In genomic region chr2:25168665-25168978, GRCm38 (mm10) we compare ENCODE assay signal across 10 mouse cellular contexts. TPM values are rescaled to one million over a fixed set of nuclear protein-coding genes. Genes with fewer than 3 reads are reported as not detected.
DNase-seq lines count a peak whose midpoint lies in the region; ATAC-seq and TF ChIP-seq lines count a peak whose summit lies in the region.
"Had no signal": no experiment of that assay in that cellular context is flagged by ENCODE, and none has a peak within 500 bp of the region (broad histone marks: within the 10 kb centered on the region; RNA-seq: fewer than 3 reads in every experiment).

No protein-coding gene starts in this region.

- peaks cover 25% of the 10 kb centered on the region for H3K4me1 ChIP-seq in kidney, postnatal 0 days (replicated peaks; ENCODE audit: insufficient read depth, low read length)
- H3K4me1 ChIP-seq in kidney, adult 2 months (ENCODE audit: control insufficient read depth, insufficient read depth, low read length) = peaks cover 8% of the 10 kb centered on the region; the same call in 1 of the 2 replicates
- H3K4me1 ChIP-seq in forebrain, embryonic 10.5 days = peaks cover 96% of the 10 kb centered on the region
- H3K4me1 ChIP-seq in limb, embryonic 10.5 days = peaks cover 46% of the 10 kb centered on the region

- peak overlapping the region; percentile 47 for H3K4me3 ChIP-seq in kidney, postnatal 0 days (replicated peaks; ENCODE audit: low read depth, low read length)
- no peak overlapping the region for H3K4me3 ChIP-seq in kidney, adult 2 months (ENCODE audit: insufficient read depth, low read depth, low read length)
- H3K4me3 ChIP-seq in forebrain, embryonic 10.5 days = peak overlapping the region; percentile 54
- H3K4me3 ChIP-seq in limb, embryonic 10.5 days = peak overlapping the region; percentile 65
- H3K4me3 ChIP-seq in myocyte = peak overlapping the region; percentile 6

- no peaks in the 10 kb centered on the region for H3K79me2 ChIP-seq in myocyte (ENCODE audit: control insufficient read depth, insufficient read depth)

- H3K27me3 ChIP-seq in kidney, postnatal 0 days (ENCODE audit: insufficient read depth, low read length) = no peaks in the 10 kb centered on the region
- H3K27me3 ChIP-seq in kidney, adult 2 months (replicated peaks; ENCODE audit: control insufficient read depth, insufficient read depth, low read length) = no peaks in the 10 kb centered on the region
- 0 out of 2 replicates have a peak, but pooled peaks cover 9% of the 10 kb centered on the region for H3K27me3 ChIP-seq in forebrain, embryonic 10.5 days (ENCODE audit: poor library complexity, severe bottlenecking)
- peaks cover 7% of the 10 kb centered on the region for H3K27me3 ChIP-seq in limb, embryonic 10.5 days (ENCODE audit: low read depth, poor library complexity, severe bottlenecking)
- no peaks in the 10 kb centered on the region for H3K27me3 ChIP-seq in myocyte (ENCODE audit: control insufficient read depth, insufficient read depth, insufficient read length)

- no peaks in the 10 kb centered on the region for H3K9me3 ChIP-seq in kidney, postnatal 0 days (replicated peaks; ENCODE audit: low read length)
- H3K9me3 ChIP-seq in forebrain, embryonic 10.5 days = no peaks in the 10 kb centered on the region
- no peaks in the 10 kb centered on the region for H3K9me3 ChIP-seq in limb, embryonic 10.5 days (replicated peaks)

- no peaks in the 10 kb centered on the region for H3K36me3 ChIP-seq in kidney, postnatal 0 days (ENCODE audit: insufficient read depth, low read length)
- H3K36me3 ChIP-seq in kidney, adult 2 months (ENCODE audit: control insufficient read depth, insufficient read depth, low read length) = no peaks in the 10 kb centered on the region
- H3K36me3 ChIP-seq in forebrain, embryonic 10.5 days (replicated peaks) = no peaks in the 10 kb centered on the region
- no peaks in the 10 kb centered on the region for H3K36me3 ChIP-seq in limb, embryonic 10.5 days
- H3K36me3 ChIP-seq in myocyte (ENCODE audit: control insufficient read depth, insufficient read depth) = no peaks in the 10 kb centered on the region

- TF ChIP-seq CTCF in kidney, postnatal 0 days (IDR thresholded peaks at IDR 0.05; ENCODE audit: low read depth) = no peak
- TF ChIP-seq CTCF in kidney, adult 2 months (conservative IDR thresholded peaks at IDR 0.05; ENCODE audit: insufficient read depth, insufficient read length, low read depth, low read length) = no peak

- ATAC-seq in kidney, postnatal 0 days (replicated peaks; ENCODE audit: low FRiP score, low read depth) = peak; percentile 11; the same call in 1 of the 2 replicates

- H3ac ChIP-seq in myocyte (ENCODE audit: control insufficient read depth, insufficient read length) = no peak overlapping the region

- TF ChIP-seq POLR2A in kidney, adult 2 months (IDR thresholded peaks at IDR 0.05; ENCODE audit: low read depth, low read length) = no peak
- TF ChIP-seq POLR2A in myocyte (IDR thresholded peaks at IDR 0.05; ENCODE audit: insufficient read length, low read depth) = no peak

- peak overlapping the region; percentile 95 for H3K4me2 ChIP-seq in kidney, postnatal 0 days (ENCODE audit: low read length)
- H3K4me2 ChIP-seq in myocyte (ENCODE audit: low read depth) = peak overlapping the region; percentile 39

- H3K9ac ChIP-seq in kidney, postnatal 0 days (ENCODE audit: low read depth, low read length) = peak overlapping the region; percentile 62; the same call in 1 of the 2 replicates

- DNase-seq in kidney, postnatal 0 days (ENCODE audit: low spot score) = no peak
- no peak for DNase-seq in kidney, adult 2 months
- no peak for DNase-seq in forebrain, embryonic 10.5 days (ENCODE audit: extremely low spot score, low spot score)
- no peak for DNase-seq in limb, embryonic 10.5 days (ENCODE audit: low spot score)
- DNase-seq in thymus, adult 18-20 months = no peak
- no peak for DNase-seq in gastrocnemius, adult 8-10 months (ENCODE audit: low spot score in 2 of 2)
- DNase-seq in ovary, postnatal 36 days (ENCODE audit: low spot score) = no peak

- 23% methylated on average over 2 of the region's 2 CpGs for WGBS in kidney, postnatal 0 days
- whole genome bisulfite sequencing in kidney, adult 2 months = 31% methylated on average over 2 of the region's 2 CpGs
- WGBS in forebrain, embryonic 10.5 days = 3% methylated on average over 2 of the region's 2 CpGs
- 18% methylated on average over 2 of the region's 2 CpGs for whole genome bisulfite sequencing in limb, embryonic 10.5 days

- peak overlapping the region; percentile 83 for H3K27ac ChIP-seq in kidney, postnatal 0 days
- no peak overlapping the region for H3K27ac ChIP-seq in kidney, adult 2 months (ENCODE audit: insufficient read depth, low read depth, low read length)
- H3K27ac ChIP-seq in forebrain, embryonic 10.5 days = peak overlapping the region; percentile 97
- peak overlapping the region; percentile 91 for H3K27ac ChIP-seq in limb, embryonic 10.5 days

TF ChIP-seq in myocyte, 11 proteins besides CTCF, POLR2A, EP300 and RAD21:
- TF ChIP-seq MAX (IDR thresholded peaks at IDR 0.05; ENCODE audit: low read depth) = no peak
- no peak for TF ChIP-seq REST (IDR thresholded peaks at IDR 0.05; ENCODE audit: insufficient read depth, insufficient read length)
- no peak for TF ChIP-seq MYOG (IDR thresholded peaks at IDR 0.05; ENCODE audit: control insufficient read depth in 1 of 3, insufficient read depth in 1 of 3, insufficient read length in 2 of 3, low read depth in 2 of 3)
- no peak for TF ChIP-seq CEBPB (IDR thresholded peaks at IDR 0.05; ENCODE audit: insufficient read depth, poor library complexity, severe bottlenecking)
- no peak for TF ChIP-seq E2F4 (IDR thresholded peaks at IDR 0.05; ENCODE audit: insufficient read depth)
- no peak for TF ChIP-seq TCF3 (IDR thresholded peaks at IDR 0.05; ENCODE audit: insufficient read length, low read depth)
- TF ChIP-seq SRF (IDR thresholded peaks at IDR 0.05; ENCODE audit: control insufficient read depth, insufficient read length, low read depth) = no peak
- no peak for TF ChIP-seq POLR2AphosphoS2 (IDR thresholded peaks at IDR 0.05; ENCODE audit: insufficient read length, low read depth)
- no peak for TF ChIP-seq USF1 (IDR thresholded peaks at IDR 0.05; ENCODE audit: low read depth)
- TF ChIP-seq TCF12 (IDR thresholded peaks at IDR 0.05; ENCODE audit: insufficient read depth, poor library complexity, severe bottlenecking) = no peak
- TF ChIP-seq MYOD1 (IDR thresholded peaks at IDR 0.05; ENCODE audit: control insufficient read depth in 1 of 3, insufficient read length in 2 of 3, low read depth in 2 of 3) = no peak

RNA-seq across cellular contexts. Expression of gene Nrarp, which starts 11.9 kb away (rescaled TPM):
- 19.9 and 21.6 TPM in 2 replicates for polyA plus RNA-seq in kidney, postnatal 0 days (2015; fragmentation: Nextera tagmentation; extraction: Ambion mirVana)
- 5.7 and 7.8 TPM in 2 replicates for polyA plus RNA-seq in kidney, adult 2 months (2012; rRNA removed)
- 37.4 and 40.7 TPM in 2 replicates for polyA plus RNA-seq in forebrain, embryonic 10.5 days (2016; fragmentation: Nextera tagmentation; extraction: Ambion mirVana)
- 7.9 and 10.3 TPM in 2 replicates for polyA plus RNA-seq in limb, embryonic 10.5 days (2016; fragmentation: Nextera tagmentation; extraction: Ambion mirVana)
- 1.3 TPM for polyA plus RNA-seq in myocyte (2012; fragmentation: generic; extraction: Trizol)
- total RNA-seq in gastrocnemius, adult 8-10 months (2022) = 1 to 10 TPM; 3.0 to 7.1 (median 5.9) TPM

RNA-seq across cellular contexts. Expression of gene Tor4a, which starts 28.1 kb away (rescaled TPM):
- polyA plus RNA-seq in kidney, postnatal 0 days (2015; fragmentation: Nextera tagmentation; extraction: Ambion mirVana) = 10.8 and 12.0 TPM in 2 replicates
- polyA plus RNA-seq in kidney, adult 2 months (2012; rRNA removed) = 21.8 and 26.9 TPM in 2 replicates
- polyA plus RNA-seq in forebrain, embryonic 10.5 days (2016; fragmentation: Nextera tagmentation; extraction: Ambion mirVana) = 1.3 and 1.5 TPM in 2 replicates
- polyA plus RNA-seq in limb, embryonic 10.5 days (2016; fragmentation: Nextera tagmentation; extraction: Ambion mirVana) = 3.2 TPM in 2 replicates
- 9.2 TPM for polyA plus RNA-seq in myocyte (2012; fragmentation: generic; extraction: Trizol)
- under 1 TPM; 0.48 to 0.92 (median 0.76) TPM for total RNA-seq in gastrocnemius, adult 8-10 months (2022)

RNA-seq across cellular contexts. Expression of gene Nelfb, which starts 42.7 kb away (rescaled TPM):
- 74.0 and 82.3 TPM in 2 replicates for polyA plus RNA-seq in kidney, postnatal 0 days (2015; fragmentation: Nextera tagmentation; extraction: Ambion mirVana)
- 62.6 and 70.5 TPM in 2 replicates for polyA plus RNA-seq in kidney, adult 2 months (2012; rRNA removed)
- polyA plus RNA-seq in forebrain, embryonic 10.5 days (2016; fragmentation: Nextera tagmentation; extraction: Ambion mirVana) = 128 and 130 TPM in 2 replicates
- polyA plus RNA-seq in limb, embryonic 10.5 days (2016; fragmentation: Nextera tagmentation; extraction: Ambion mirVana) = 129 and 137 TPM in 2 replicates
- 55.8 TPM for polyA plus RNA-seq in myocyte (2012; fragmentation: generic; extraction: Trizol)
- 10 to 100 TPM; 20.8 to 28.3 (median 22.6) TPM for total RNA-seq in gastrocnemius, adult 8-10 months (2022)

RNA-seq across cellular contexts. Expression of gene Stpg3, which starts 45.8 kb away (rescaled TPM):
- 0.29 and 0.43 TPM in 2 replicates for polyA plus RNA-seq in kidney, postnatal 0 days (2015; fragmentation: Nextera tagmentation; extraction: Ambion mirVana)
- 0.42 and 0.68 TPM in 2 replicates for polyA plus RNA-seq in kidney, adult 2 months (2012; rRNA removed)
- not detected in 2 replicates for polyA plus RNA-seq in forebrain, embryonic 10.5 days (2016; fragmentation: Nextera tagmentation; extraction: Ambion mirVana)
- 0.14 TPM in 1 of 2 replicates, not detected in the other for polyA plus RNA-seq in limb, embryonic 10.5 days (2016; fragmentation: Nextera tagmentation; extraction: Ambion mirVana)
- polyA plus RNA-seq in myocyte (2012; fragmentation: generic; extraction: Trizol) = not detected
- not detected for total RNA-seq in gastrocnemius, adult 8-10 months (2022)
- total RNA-seq: gastrocnemius, postnatal 25 days had no signal

RNA-seq across cellular contexts. Expression of gene Fam166a, which starts 49.9 kb away (rescaled TPM):
- polyA plus RNA-seq in kidney, postnatal 0 days (2015; fragmentation: Nextera tagmentation; extraction: Ambion mirVana) = 0.28 and 0.62 TPM in 2 replicates
- polyA plus RNA-seq in kidney, adult 2 months (2012; rRNA removed) = 0.55 and 0.58 TPM in 2 replicates
- polyA plus RNA-seq in forebrain, embryonic 10.5 days (2016; fragmentation: Nextera tagmentation; extraction: Ambion mirVana) = 0.67 and 0.80 TPM in 2 replicates
- 1.0 TPM in 1 of 2 replicates, not detected in the other for polyA plus RNA-seq in limb, embryonic 10.5 days (2016; fragmentation: Nextera tagmentation; extraction: Ambion mirVana)
- polyA plus RNA-seq in myocyte (2012; fragmentation: generic; extraction: Trizol) = 0.48 TPM
- not detected for total RNA-seq in gastrocnemius, adult 8-10 months (2022)
- total RNA-seq: gastrocnemius, postnatal 25 days; left cerebral cortex, postnatal 36 days had no signal
